Mouse (Mus musculus): ENCODE measurements around the gene Adamts17. TPM values are rescaled to one million over a fixed set of nuclear protein-coding genes. Genes with fewer than 3 reads are reported as not detected.

Gene Adamts17
- polyA plus RNA-seq, 1 experiment from 2014 or later = 6.2 TPM

DNA sequence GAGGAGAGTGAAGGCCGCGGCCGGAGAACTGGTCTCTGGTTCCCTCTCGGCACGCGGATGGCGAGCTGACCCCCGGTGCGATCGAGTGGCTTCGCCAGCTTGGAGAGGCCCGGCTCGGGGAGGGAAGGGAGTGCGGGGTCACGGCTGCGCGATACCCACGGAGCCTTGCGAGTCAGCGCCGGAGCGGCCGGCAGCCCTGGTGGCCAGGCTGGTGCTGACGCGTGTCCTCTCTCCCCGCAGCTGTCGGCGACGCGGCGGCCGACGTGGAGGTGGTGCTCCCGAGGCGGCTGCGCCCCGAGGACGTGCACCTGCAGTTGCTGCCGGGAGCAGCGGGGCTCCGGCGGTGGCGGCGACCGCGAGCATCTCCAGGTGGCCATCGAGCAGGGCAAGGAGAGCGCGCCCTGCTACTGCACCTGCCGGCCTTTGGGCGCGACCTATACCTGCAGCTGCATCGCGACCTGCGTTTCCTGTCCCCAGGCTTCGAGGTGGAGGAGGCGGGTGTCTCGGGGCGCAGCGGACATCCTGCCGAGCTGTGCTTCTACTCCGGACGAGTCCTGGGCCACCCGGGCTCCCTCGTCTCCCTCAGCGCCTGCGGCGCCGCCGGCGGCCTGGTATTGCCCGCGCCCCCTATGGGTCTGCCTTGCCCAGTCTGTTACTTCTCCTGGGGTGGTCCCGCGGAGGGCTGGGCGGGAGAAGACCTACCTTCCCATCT is 629 bp downstream of the Adamts17 start:
- Histone ChIP-seq H3K9ac (replicated peaks; ENCODE audit: low read depth, low read length) (peak overlapping the region; percentile 70), H3K4me1 (ENCODE audit: control insufficient read depth, insufficient read depth, low read length) (peaks cover 6% of the 10 kb centered on the region; the same call in 1 of the 2 replicates), H3K4me3 (ENCODE audit: low read depth, low read length) (peak overlapping the region; percentile 71), H3K36me3 (ENCODE audit: control insufficient read depth, insufficient read depth, low read length) (no peaks in the 10 kb centered on the region), H3K27ac (ENCODE audit: low read depth, low read length) (peak overlapping the region; percentile 82), H3K27me3 (ENCODE audit: control insufficient read depth, insufficient read depth, low read length) (peaks cover 3% of the 10 kb centered on the region; the same call in 1 of the 2 replicates), H3K4me2 (ENCODE audit: low read depth, low read length) (peak overlapping the region; percentile 100), H3K9me3 (ENCODE audit: control insufficient read depth, low read length) (no peaks in the 10 kb centered on the region)
- ATAC-seq (ENCODE audit: low read depth) = peak; percentile 67
- WGBS = under 1% methylated on average over 63 of the region's 76 CpGs

DNA sequence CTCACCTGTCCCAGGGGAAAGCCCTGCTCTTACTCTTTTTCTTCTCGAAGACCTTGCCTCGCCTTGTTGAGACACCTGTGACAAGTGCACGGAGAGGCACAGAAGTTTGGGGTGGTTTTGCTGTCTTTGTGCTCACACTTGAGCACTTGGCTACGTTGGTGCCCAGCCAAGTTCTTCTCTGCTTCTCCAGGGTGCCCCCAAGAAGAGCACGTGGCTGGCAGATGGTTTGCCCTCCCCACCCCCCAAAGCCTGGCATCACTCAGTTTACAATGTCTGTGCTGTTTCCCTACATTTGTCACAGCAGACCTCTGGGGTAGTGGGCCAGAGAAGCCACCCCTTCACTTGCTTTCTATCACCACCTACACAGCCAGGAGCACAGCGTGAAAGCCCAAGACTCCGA is 1.6 kb downstream of the Adamts17 start:
- H3K4me2 ChIP-seq (ENCODE audit: low read depth, low read length) = peak overlapping the region; percentile 100
- 71% methylated on average over 7 of the region's 7 CpGs for WGBS
- H3K4me1 ChIP-seq (ENCODE audit: control insufficient read depth, insufficient read depth, low read length) = peaks cover 6% of the 10 kb centered on the region; the same call in 1 of the 2 replicates
- H3K27ac ChIP-seq (ENCODE audit: low read depth, low read length) = no peak overlapping the region
- no peak for ATAC-seq (ENCODE audit: low read depth)
- H3K36me3 ChIP-seq (ENCODE audit: control insufficient read depth, insufficient read depth, low read length) = no peaks in the 10 kb centered on the region
- peak overlapping the region; percentile 71; the same call in 1 of the 2 replicates for H3K4me3 ChIP-seq (ENCODE audit: low read depth, low read length)
- peaks cover 3% of the 10 kb centered on the region; the same call in 1 of the 2 replicates for H3K27me3 ChIP-seq (ENCODE audit: control insufficient read depth, insufficient read depth, low read length)
- H3K9ac ChIP-seq (replicated peaks; ENCODE audit: low read depth, low read length) = peak overlapping the region; percentile 70; the same call in 1 of the 2 replicates
- no peaks in the 10 kb centered on the region for H3K9me3 ChIP-seq (ENCODE audit: control insufficient read depth, low read length)

DNA sequence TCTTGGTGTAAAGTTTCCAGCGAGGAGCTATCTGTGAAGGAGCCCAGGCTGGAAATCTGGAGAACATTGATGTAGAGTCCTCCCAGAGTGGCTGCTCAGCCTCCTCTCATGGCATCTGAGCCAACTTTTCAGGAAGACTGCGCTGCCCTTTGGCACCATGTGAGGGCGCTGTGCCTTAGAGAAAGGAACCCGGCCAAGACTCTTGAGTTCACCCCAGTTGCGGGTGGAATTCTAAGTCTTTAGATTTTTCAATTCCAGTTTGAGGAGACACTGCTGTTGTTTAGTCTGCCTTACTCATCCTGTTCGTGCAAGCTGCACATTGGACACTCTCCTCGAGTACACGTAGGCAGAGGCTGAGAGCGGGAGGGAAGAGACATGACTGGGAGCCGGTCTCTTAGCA is 2.5 kb downstream of the Adamts17 start:
- Histone ChIP-seq H3K9me3 (ENCODE audit: control insufficient read depth, low read length) (no peaks in the 10 kb centered on the region), H3K4me3 (ENCODE audit: low read depth, low read length) (no peak overlapping the region), H3K27me3 (ENCODE audit: control insufficient read depth, insufficient read depth, low read length) (peaks cover 3% of the 10 kb centered on the region; the same call in 1 of the 2 replicates), H3K9ac (replicated peaks; ENCODE audit: low read depth, low read length) (no peak overlapping the region), H3K4me1 (ENCODE audit: control insufficient read depth, insufficient read depth, low read length) (peaks cover 6% of the 10 kb centered on the region; the same call in 1 of the 2 replicates), H3K4me2 (ENCODE audit: low read depth, low read length) (0 out of 2 replicates have a peak overlapping the region, but pooled peaks have one; percentile 5), H3K36me3 (ENCODE audit: control insufficient read depth, insufficient read depth, low read length) (no peaks in the 10 kb centered on the region), H3K27ac (ENCODE audit: low read depth, low read length) (no peak overlapping the region)
- 65% methylated on average over 10 of the region's 10 CpGs for WGBS
- no peak for ATAC-seq (ENCODE audit: low read depth)

DNA sequence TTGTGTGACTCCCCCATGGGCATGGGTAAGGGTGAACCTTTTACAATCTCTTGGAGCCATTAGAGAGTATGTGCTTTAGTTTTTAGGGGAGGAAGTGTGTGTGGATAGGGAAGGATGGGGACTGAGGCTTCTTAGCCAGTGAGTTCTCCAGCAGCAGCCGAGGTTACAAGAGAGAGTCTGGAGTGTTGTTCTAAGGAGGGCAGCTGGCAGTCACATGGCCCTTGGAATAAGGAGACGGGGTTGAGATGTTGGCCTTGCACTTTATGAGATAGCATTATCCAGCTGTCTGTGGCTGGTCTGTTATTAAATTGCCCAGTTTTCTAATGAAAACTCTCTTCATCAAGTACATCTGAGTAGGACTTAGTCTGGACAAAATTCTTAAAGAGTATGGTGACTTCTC is 4.3 kb downstream of the Adamts17 start:
- H3K4me3 ChIP-seq (ENCODE audit: low read depth, low read length) = no peak overlapping the region
- peaks cover 3% of the 10 kb centered on the region; the same call in 1 of the 2 replicates for H3K27me3 ChIP-seq (ENCODE audit: control insufficient read depth, insufficient read depth, low read length)
- no peak for ATAC-seq (ENCODE audit: low read depth)
- H3K4me2 ChIP-seq (ENCODE audit: low read depth, low read length) = no peak overlapping the region
- WGBS = 89% methylated on average over 2 of the region's 2 CpGs
- peaks cover 6% of the 10 kb centered on the region; the same call in 1 of the 2 replicates for H3K4me1 ChIP-seq (ENCODE audit: control insufficient read depth, insufficient read depth, low read length)
- H3K9ac ChIP-seq (replicated peaks; ENCODE audit: low read depth, low read length) = no peak overlapping the region
- H3K36me3 ChIP-seq (ENCODE audit: control insufficient read depth, insufficient read depth, low read length) = no peaks in the 10 kb centered on the region
- no peak overlapping the region for H3K27ac ChIP-seq (ENCODE audit: low read depth, low read length)
- H3K9me3 ChIP-seq (ENCODE audit: control insufficient read depth, low read length) = no peaks in the 10 kb centered on the region

DNA sequence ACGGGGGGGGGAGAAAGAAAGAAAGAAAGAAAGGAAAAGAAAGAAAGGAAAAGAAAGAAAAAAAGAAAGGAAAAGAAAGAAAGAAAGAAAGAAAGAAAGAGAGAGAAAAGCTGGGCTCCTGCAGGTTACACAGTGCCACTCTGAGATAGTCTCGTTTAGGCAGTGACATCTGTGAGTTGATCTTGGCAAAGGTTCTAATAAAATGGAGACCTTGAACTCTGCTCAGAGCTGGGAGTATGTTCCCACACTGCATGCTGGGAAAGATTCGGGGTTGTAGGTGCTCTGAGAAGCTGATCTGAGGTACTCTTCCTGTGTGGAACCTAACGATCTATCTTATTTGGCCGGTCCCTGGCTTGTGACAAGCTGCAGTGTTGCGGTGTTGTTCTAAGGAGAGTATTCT is 7.0 kb downstream of the Adamts17 start:
- H3K27ac ChIP-seq (ENCODE audit: low read depth, low read length) = no peak overlapping the region
- H3K27me3 ChIP-seq (ENCODE audit: control insufficient read depth, insufficient read depth, low read length) = peaks cover under 1% of the 10 kb centered on the region; the same call in 1 of the 2 replicates
- no peak overlapping the region for H3K4me3 ChIP-seq (ENCODE audit: low read depth, low read length)
- WGBS = 83% methylated on average over 6 of the region's 6 CpGs
- no peak for ATAC-seq (ENCODE audit: low read depth)
- H3K4me2 ChIP-seq (ENCODE audit: low read depth, low read length) = no peak overlapping the region
- H3K9me3 ChIP-seq (ENCODE audit: control insufficient read depth, low read length) = no peaks in the 10 kb centered on the region
- H3K4me1 ChIP-seq (ENCODE audit: control insufficient read depth, insufficient read depth, low read length) = no peaks in the 10 kb centered on the region
- H3K36me3 ChIP-seq (ENCODE audit: control insufficient read depth, insufficient read depth, low read length) = no peaks in the 10 kb centered on the region
- no peak overlapping the region for H3K9ac ChIP-seq (replicated peaks; ENCODE audit: low read depth, low read length)

DNA sequence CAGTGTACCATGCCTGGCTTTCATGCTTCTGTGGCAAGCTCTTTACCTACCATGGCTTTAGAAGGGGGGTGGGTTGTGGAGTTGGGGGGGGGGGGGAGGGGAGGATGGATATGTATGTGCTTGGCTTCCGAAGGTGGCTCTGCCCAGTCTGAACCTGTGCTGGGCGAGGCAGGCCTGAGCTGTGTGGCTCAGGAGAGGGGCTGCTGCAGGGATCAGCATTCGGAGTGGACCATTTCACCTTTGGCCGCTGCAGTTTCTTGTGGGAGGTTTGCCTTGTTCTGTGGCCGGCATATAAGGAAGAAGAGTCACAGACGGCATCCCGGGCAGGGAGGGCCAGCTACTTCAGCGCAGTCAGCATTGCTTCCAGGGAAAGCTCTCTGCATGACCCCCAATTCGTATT is 7.8 kb downstream of the Adamts17 start:
- H3K27me3 ChIP-seq (ENCODE audit: control insufficient read depth, insufficient read depth, low read length) = no peaks in the 10 kb centered on the region
- H3K27ac ChIP-seq (ENCODE audit: low read depth, low read length) = no peak overlapping the region
- H3K4me3 ChIP-seq (ENCODE audit: low read depth, low read length) = no peak overlapping the region
- 88% methylated on average over 9 of the region's 9 CpGs for WGBS
- no peak overlapping the region for H3K9ac ChIP-seq (replicated peaks; ENCODE audit: low read depth, low read length)
- H3K4me1 ChIP-seq (ENCODE audit: control insufficient read depth, insufficient read depth, low read length) = no peaks in the 10 kb centered on the region
- ATAC-seq (ENCODE audit: low read depth) = no peak
- H3K36me3 ChIP-seq (ENCODE audit: control insufficient read depth, insufficient read depth, low read length) = no peaks in the 10 kb centered on the region
- H3K9me3 ChIP-seq (ENCODE audit: control insufficient read depth, low read length) = no peaks in the 10 kb centered on the region
- H3K4me2 ChIP-seq (ENCODE audit: low read depth, low read length) = no peak overlapping the region

DNA sequence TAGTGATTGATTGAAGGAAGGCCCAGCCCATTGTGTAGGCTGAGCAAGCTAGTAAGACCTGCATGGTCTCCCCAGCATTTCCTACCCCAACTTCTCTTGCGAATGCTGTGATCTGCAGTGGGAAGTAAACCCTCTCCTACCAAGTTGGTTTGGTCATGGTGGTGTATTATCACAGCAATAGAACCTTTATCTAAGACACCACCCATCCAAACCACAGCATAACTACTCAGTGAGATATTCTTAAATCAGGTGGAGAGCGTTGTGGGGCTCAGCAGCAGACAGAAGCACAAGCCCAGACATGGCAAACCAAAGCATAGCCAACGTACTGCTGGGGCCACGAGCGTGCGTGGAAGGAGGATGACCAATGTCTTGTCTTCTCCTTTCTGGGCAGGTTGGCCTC is 9.8 kb downstream of the Adamts17 start:
- H3K4me2 ChIP-seq (ENCODE audit: low read depth, low read length) = no peak overlapping the region

DNA sequence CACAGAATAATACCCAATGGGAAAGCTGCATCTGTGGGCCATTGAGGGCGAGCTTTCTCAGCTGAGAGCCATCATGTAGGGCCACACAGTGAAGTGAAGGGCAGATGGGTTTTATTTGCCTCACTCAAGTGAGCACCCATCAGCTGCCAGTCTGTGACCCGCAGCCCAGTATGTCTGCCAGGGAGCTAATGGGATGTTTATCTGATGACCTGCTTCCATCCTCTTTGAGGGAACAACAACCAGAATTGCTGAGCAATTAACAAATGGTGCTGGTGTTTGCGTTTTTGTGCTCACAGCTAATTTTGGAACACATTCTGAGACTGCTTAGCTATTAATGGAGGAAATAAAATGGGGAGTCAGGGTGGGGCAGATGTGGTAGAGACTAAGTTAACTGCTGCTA is 12.6 kb downstream of the Adamts17 start:
- no peak overlapping the region for H3K4me2 ChIP-seq (ENCODE audit: low read depth, low read length)
- H3K9me3 ChIP-seq (ENCODE audit: control insufficient read depth, low read length) = no peaks in the 10 kb centered on the region
- H3K27me3 ChIP-seq (ENCODE audit: control insufficient read depth, insufficient read depth, low read length) = no peaks in the 10 kb centered on the region
- no peaks in the 10 kb centered on the region for H3K36me3 ChIP-seq (ENCODE audit: control insufficient read depth, insufficient read depth, low read length)
- H3K27ac ChIP-seq (ENCODE audit: low read depth, low read length) = no peak overlapping the region
- 59% methylated on average over 3 of the region's 3 CpGs for WGBS
- H3K4me1 ChIP-seq (ENCODE audit: control insufficient read depth, insufficient read depth, low read length) = no peaks in the 10 kb centered on the region
- no peak overlapping the region for H3K9ac ChIP-seq (replicated peaks; ENCODE audit: low read depth, low read length)
- H3K4me3 ChIP-seq (ENCODE audit: low read depth, low read length) = no peak overlapping the region
- no peak for ATAC-seq (ENCODE audit: low read depth)

More for the DNA sequence above, 9.8 kb downstream of the Adamts17 start:
- H3K4me1 ChIP-seq (ENCODE audit: control insufficient read depth, insufficient read depth, low read length) = no peaks in the 10 kb centered on the region
- no peak overlapping the region for H3K9ac ChIP-seq (replicated peaks; ENCODE audit: low read depth, low read length)
- H3K36me3 ChIP-seq (ENCODE audit: control insufficient read depth, insufficient read depth, low read length) = no peaks in the 10 kb centered on the region
- no peaks in the 10 kb centered on the region for H3K27me3 ChIP-seq (ENCODE audit: control insufficient read depth, insufficient read depth, low read length)
- H3K27ac ChIP-seq (ENCODE audit: low read depth, low read length) = no peak overlapping the region
- no peak for ATAC-seq (ENCODE audit: low read depth)
- H3K9me3 ChIP-seq (ENCODE audit: control insufficient read depth, low read length) = no peaks in the 10 kb centered on the region
- no peak overlapping the region for H3K4me3 ChIP-seq (ENCODE audit: low read depth, low read length)
- WGBS = 96% methylated on average over 6 of the region's 6 CpGs

DNA sequence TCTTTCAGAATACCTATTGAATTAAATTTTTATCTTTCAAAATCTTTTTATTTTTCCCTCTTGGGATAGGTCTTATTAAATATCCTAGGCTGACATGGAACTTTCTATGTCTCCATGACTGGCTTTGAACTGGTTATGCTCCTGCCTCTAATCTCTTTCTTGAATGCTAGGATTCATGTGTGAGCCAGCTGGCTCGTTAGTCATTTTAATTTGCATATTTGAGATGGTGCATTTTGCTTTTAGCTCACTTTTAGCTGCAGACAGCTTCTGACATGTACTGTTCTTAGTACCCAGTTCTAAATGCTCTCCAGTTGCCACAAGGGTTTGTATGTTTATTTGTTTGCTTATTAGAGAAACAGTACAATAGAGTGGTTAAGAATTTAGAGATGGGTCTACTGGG is 18.1 kb downstream of the Adamts17 start:
- Histone ChIP-seq H3K4me1 (ENCODE audit: control insufficient read depth, insufficient read depth, low read length) (no peaks in the 10 kb centered on the region), H3K36me3 (ENCODE audit: control insufficient read depth, insufficient read depth, low read length) (no peaks in the 10 kb centered on the region), H3K4me3 (ENCODE audit: low read depth, low read length) (no peak overlapping the region), H3K27ac (ENCODE audit: low read depth, low read length) (no peak overlapping the region), H3K27me3 (ENCODE audit: control insufficient read depth, insufficient read depth, low read length) (no peaks in the 10 kb centered on the region), H3K9ac (replicated peaks; ENCODE audit: low read depth, low read length) (no peak overlapping the region), H3K4me2 (ENCODE audit: low read depth, low read length) (no peak overlapping the region), H3K9me3 (ENCODE audit: control insufficient read depth, low read length) (no peaks in the 10 kb centered on the region)
- ATAC-seq (ENCODE audit: low read depth) = no peak
- 71% methylated on average over 1 of the region's 1 CpGs for WGBS
